Mouse (Mus musculus) limb, embryonic 14.5 days (tissue): Measurements from ENCODE around the gene H2-DMb2. TPM values are rescaled to one million over a fixed set of nuclear protein-coding genes. Genes with fewer than 3 reads are reported as not detected.

ENCODE experiments used
- ATAC-seq: fragments of 200-750 bp; cut with Nextera tagmentation; 2 replicates; pipeline ENCODE4 v1.8.0; 2017; ENCODE audit warnings: low read depth, moderate number of reproducible peaks, moderate TSS enrichment; ENCODE audit not compliant: low FRiP score
- DNase-seq: peaks from one replicate; pipeline ENCODE4 v3.0.0-alpha.2; 2015; ENCODE audit warnings: low spot score
- H3K27ac ChIP-seq: fragments of 300-500 bp; sonication (generic); replicated peaks from 2 replicates; pipeline ENCODE4 v1.5.1; 2014; ENCODE audit warnings: low read depth, mild to moderate bottlenecking, low read length, moderate library complexity, mixed read lengths
- H3K27me3 ChIP-seq: fragments of 300-500 bp; sonication (generic); 2 replicates; pipeline ENCODE4 v1.6.1; 2014; ENCODE audit warnings: low read length, mixed read lengths; ENCODE audit not compliant: control insufficient read depth, insufficient read depth
- H3K36me3 ChIP-seq: fragments of 300-500 bp; sonication (generic); 2 replicates; pipeline ENCODE4 v1.6.1; 2014; ENCODE audit warnings: mild to moderate bottlenecking, low read length, moderate library complexity, mixed read lengths; ENCODE audit not compliant: control insufficient read depth, insufficient read depth
- H3K4me1 ChIP-seq: fragments of 300-500 bp; sonication (generic); 2 replicates; pipeline ENCODE4 v1.6.1; 2014; ENCODE audit warnings: antibody characterized with exemption, low read length, mixed read lengths; ENCODE audit not compliant: control insufficient read depth, insufficient read depth
- H3K4me2 ChIP-seq: fragments of 300-500 bp; sonication (generic); replicated peaks from 2 replicates; pipeline ENCODE4 v1.6.1; 2014; ENCODE audit warnings: low read depth, mild to moderate bottlenecking, low read length, moderate library complexity; ENCODE audit not compliant: severe bottlenecking
- H3K4me3 ChIP-seq: fragments of 300-500 bp; sonication (generic); replicated peaks from 2 replicates; pipeline ENCODE4 v1.5.1; 2014; ENCODE audit warnings: low read length
- H3K9ac ChIP-seq: fragments of 300-500 bp; sonication (generic); 2 replicates; pipeline ENCODE4 v1.6.1; 2014; ENCODE audit warnings: mild to moderate bottlenecking, low read depth, low read length, moderate library complexity; ENCODE audit not compliant: severe bottlenecking
- H3K9me3 ChIP-seq: fragments of 300-500 bp; sonication (generic); 2 replicates; pipeline ENCODE4 v1.6.1; 2016; ENCODE audit warnings: low read length; ENCODE audit not compliant: control insufficient read depth
- POLR2A ChIP-seq: fragments of 200-500 bp; IDR thresholded peaks from 2 replicates; pipeline ENCODE4 v1.8.0; 2012; ENCODE audit warnings: inconsistent platforms, mild to moderate bottlenecking, moderate library complexity, borderline replicate concordance; ENCODE audit not compliant: insufficient read depth, insufficient read length; ENCODE audit errors: extremely low read depth
- WGBS: fragments of 180-500 bp; shearing (Covaris S2); extraction: QIAGEN DNeasy Blood & Tissue Kit; methylation state at CpG from one replicate; pipeline ENCODE4 v1.1.7; 2014; 5-methylcytosine and 5-hydroxymethylcytosine counted together
- polyA plus RNA-seq, 2 experiments: library from polyadenylated mRNA; depleted of rRNA in 1 of 2; stranded (reverse) in 1 of 2; unstranded in 1 of 2; fragments of >200 nt; fragmentation: Nextera tagmentation in 1 of 2; extraction: Ambion mirVana in 1 of 2; gene quantifications; 2 replicates each; pipeline versions ENCODE4 v1.2.1 to v1.2.3; 2012 to 2014

The H2-DMb2 gene
- polyA plus RNA-seq, 2 experiments, result 0.23 to 0.31 TPM

DNA sequence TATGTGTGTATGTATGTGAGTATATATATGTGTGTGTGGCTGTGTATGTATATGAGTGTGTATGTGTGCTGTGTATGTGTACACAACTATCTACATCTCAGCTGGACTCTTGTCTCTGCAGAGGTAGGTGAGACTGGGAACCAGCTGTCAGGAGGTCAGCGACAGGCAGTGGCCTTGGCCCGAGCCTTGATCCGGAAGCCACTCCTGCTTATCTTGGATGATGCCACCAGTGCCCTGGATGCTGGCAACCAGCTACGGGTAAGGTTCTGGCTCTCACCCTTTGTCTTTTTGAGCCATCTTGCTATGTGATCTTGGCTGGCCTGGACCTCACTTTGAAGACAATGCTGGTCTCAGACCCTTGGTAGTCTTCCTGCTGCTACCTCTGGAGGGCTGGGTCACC lies 51.6 kb downstream of the H2-DMb2 start:
- Histone ChIP-seq H3K4me1 (peaks cover 3% of the 10 kb centered on the region; the same call in 1 of the 2 replicates), H3K27me3 (peaks cover 75% of the 10 kb centered on the region), H3K9me3 (no peaks in the 10 kb centered on the region), H3K4me2 (no peak overlapping the region), H3K9ac (no peak overlapping the region), H3K36me3 (no peaks in the 10 kb centered on the region), H3K4me3 (no peak overlapping the region), H3K27ac (no peak overlapping the region)
- no peak for TF ChIP-seq POLR2A
- no peak for ATAC-seq
- DNase-seq, result no peak
- WGBS, result 87% methylated on average over 4 of the region's 4 CpGs

- 26% methylated on average over 12 of the region's 12 CpGs for WGBS
- DNase-seq, result no peak
- H3K4me3 ChIP-seq, result no peak overlapping the region
Observed at GRCm38 (mm10) chr17:34196491-34196890, 53.4 kb downstream of the H2-DMb2 start.

DNA sequence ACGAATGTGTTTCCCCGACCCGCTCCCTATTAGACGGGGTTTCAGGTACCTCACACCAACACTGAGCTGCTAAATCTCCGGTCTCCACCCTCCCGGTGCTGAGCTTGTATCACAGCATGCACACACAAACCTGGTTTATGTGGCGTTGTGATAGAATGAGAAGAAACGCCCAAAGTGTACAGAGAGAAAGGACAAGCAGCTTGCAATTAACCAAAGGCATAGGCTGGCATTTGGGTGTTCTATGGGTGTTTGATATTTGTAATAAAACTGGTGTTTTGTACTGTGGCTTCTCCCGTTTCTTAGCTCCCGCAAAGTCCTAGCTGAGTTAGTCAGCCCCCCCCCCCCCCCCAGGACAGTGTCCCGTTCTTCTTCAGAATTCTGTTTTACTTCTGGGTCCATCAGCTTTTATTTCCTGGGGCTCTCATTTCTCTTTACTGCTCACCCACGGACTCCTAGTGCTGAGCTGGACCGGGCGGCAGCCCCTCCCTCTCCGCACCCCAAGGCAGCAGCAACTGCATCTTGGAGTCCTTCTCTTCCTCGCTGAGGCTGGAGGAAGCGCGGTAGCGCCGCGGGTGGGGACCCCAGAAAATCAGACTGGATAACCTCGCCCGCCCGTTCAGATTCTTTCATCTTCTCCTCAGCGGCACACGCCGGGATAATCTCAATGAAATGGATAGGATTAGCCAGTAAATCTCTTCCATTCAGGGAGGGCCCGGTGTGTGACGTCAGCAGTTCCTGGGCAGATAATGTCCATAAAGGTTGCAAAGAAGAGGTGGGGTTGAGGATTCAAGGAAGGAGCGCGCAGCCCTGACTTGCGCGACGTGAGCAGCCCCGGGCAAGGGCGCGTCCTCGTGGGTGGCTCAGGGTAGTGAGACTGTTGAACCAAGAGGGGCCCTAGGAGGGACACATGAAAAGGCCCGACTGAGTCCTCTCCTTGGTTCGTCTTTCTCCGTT lies 54.1 kb downstream of the H2-DMb2 start, which contains the start of gene Psmb8:
Gene Psmb8, plus strand, starts transcription at position 781 of the 954 bp plus-strand sequence.
- Histone ChIP-seq H3K27me3 (peaks cover 67% of the 10 kb centered on the region), H3K9ac (no peak within 1 kb of the TSS), H3K4me3 (peak within 1 kb of the TSS; percentile 33), H3K4me2 (peak within 1 kb of the TSS; percentile 54), H3K36me3 (no peaks in the 10 kb centered on the region), H3K9me3 (no peaks in the 10 kb centered on the region), H3K27ac (no peak within 1 kb of the TSS), H3K4me1 (peaks cover 3% of the 10 kb centered on the region; the same call in 1 of the 2 replicates)
- DNase-seq (peak; percentile 85), ATAC-seq (peak; percentile 84)
- WGBS, result 5% methylated on average over 40 of the region's 41 CpGs
- no peak for TF ChIP-seq POLR2A

More at GRCm38 (mm10) chr17:34196491-34196890, 53.4 kb downstream of the H2-DMb2 start:
- H3K27me3 ChIP-seq, result peaks cover 75% of the 10 kb centered on the region
- no peaks in the 10 kb centered on the region for H3K36me3 ChIP-seq
- no peak for TF ChIP-seq POLR2A
- no peak for ATAC-seq
- peaks cover 3% of the 10 kb centered on the region; the same call in 1 of the 2 replicates for H3K4me1 ChIP-seq
- H3K9me3 ChIP-seq, result no peaks in the 10 kb centered on the region
- H3K9ac ChIP-seq, result no peak overlapping the region
- no peak overlapping the region for H3K27ac ChIP-seq
- no peak overlapping the region for H3K4me2 ChIP-seq

DNA sequence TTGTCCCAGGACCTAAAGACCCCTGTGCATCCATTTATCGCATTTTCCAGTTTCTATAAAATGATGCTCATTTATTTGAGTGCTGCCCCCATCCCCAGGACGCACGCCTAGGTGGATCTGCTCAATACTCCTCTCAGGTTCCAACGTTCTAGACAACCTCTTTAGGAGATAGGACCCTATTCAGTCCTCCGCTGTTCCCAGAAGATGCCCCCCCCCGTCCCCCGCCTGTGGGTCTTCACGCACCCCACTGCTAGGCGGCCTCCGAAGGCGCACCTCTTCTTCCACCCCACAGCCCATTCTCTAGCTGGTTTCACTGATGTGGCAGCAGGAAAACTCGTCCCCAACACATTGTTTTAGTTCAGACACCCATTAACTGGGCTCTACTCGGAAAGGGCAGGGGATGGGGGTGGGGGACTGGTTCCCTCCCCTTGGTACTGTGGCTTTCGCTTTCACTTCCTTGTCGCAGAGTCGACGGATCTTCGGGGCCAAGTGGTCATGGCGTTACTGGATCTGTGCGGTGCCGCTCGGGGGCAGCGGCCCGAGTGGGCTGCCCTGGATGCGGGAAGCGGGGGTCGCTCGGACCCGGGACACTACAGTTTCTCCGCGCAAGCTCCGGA lies 54.9 kb downstream of the H2-DMb2 start:
- DNase-seq (no peak), ATAC-seq (no peak)
- Histone ChIP-seq H3K9ac (no peak overlapping the region), H3K4me3 (peak overlapping the region; percentile 33), H3K36me3 (no peaks in the 10 kb centered on the region), H3K9me3 (no peaks in the 10 kb centered on the region), H3K4me1 (peaks cover 3% of the 10 kb centered on the region; the same call in 1 of the 2 replicates), H3K4me2 (peak overlapping the region; percentile 54), H3K27me3 (peaks cover 59% of the 10 kb centered on the region), H3K27ac (no peak overlapping the region)
- no peak for TF ChIP-seq POLR2A
- WGBS, result 2% methylated on average over 32 of the region's 32 CpGs

DNA sequence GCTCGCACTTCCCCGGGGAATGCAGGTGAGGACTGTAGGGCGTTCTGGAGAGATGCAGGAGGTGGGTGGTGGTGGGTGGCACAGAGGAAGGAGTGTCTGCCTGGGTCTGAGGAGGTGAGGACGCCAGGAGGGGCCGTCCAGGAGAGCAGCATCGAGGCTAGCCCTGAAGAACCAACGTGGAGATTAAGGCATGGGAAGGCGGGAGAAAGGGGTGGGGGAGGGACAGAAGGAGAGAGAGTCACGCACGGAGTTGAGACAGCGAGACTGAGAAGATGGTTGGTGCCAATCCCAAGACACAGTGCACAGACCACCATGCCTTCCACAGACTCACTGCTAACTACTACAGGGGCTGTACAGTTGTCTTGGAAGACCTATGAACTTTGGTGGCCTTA lies 55.4 kb downstream of the H2-DMb2 start:
- H3K4me3 ChIP-seq, result peak overlapping the region; percentile 33
- WGBS, result 6% methylated on average over 11 of the region's 11 CpGs
- H3K4me1 ChIP-seq, result peaks cover 3% of the 10 kb centered on the region; the same call in 1 of the 2 replicates
- TF ChIP-seq POLR2A, result no peak
- H3K27ac ChIP-seq, result no peak overlapping the region
- H3K9me3 ChIP-seq, result no peaks in the 10 kb centered on the region
- peak overlapping the region; percentile 54 for H3K4me2 ChIP-seq
- ATAC-seq (no peak), DNase-seq (no peak)
- no peaks in the 10 kb centered on the region for H3K36me3 ChIP-seq
- no peak overlapping the region for H3K9ac ChIP-seq
- peaks cover 55% of the 10 kb centered on the region for H3K27me3 ChIP-seq
